Mouse (Mus musculus): ENCODE data around the gene Taf10. TPM values are rescaled to one million over a fixed set of nuclear protein-coding genes. Genes with fewer than 3 reads are reported as not detected.

The Taf10 gene
- 165 and 180 TPM in 2 replicates for polyA plus RNA-seq (2016; fragmentation: Nextera tagmentation; extraction: Ambion mirVana)

GRCm38 (mm10) chr7:105743926-105744590 lies at the start of gene Taf10:
Gene Taf10, minus strand, starts transcription at chr7:105744361.
- Histone ChIP-seq H3K4me1 (peaks cover 13% of the 10 kb centered on the region), H3K27me3 (ENCODE audit: low read depth, poor library complexity, severe bottlenecking) (no peaks in the 10 kb centered on the region), H3K4me3 (peak within 1 kb of the TSS; percentile 96), H3K9me3 (replicated peaks) (no peaks in the 10 kb centered on the region), H3K27ac (peak within 1 kb of the TSS; percentile 93), H3K36me3 (peaks cover 65% of the 10 kb centered on the region)
- WGBS: under 1% methylated on average over 66 of the region's 67 CpGs
- peak; percentile 93 for DNase-seq (ENCODE audit: low spot score)

GRCm38 (mm10) chr7:105793701-105794100 lies 49.5 kb upstream of the Taf10 start:
- no peak for DNase-seq (ENCODE audit: low spot score)
- H3K4me1 ChIP-seq: peaks cover under 1% of the 10 kb centered on the region; the same call in 1 of the 2 replicates
- no peak overlapping the region for H3K4me3 ChIP-seq
- no peaks in the 10 kb centered on the region for H3K9me3 ChIP-seq (replicated peaks)
- WGBS: 88% methylated on average over 7 of the region's 7 CpGs
- no peaks in the 10 kb centered on the region for H3K27me3 ChIP-seq (ENCODE audit: low read depth, poor library complexity, severe bottlenecking)
- no peak overlapping the region for H3K27ac ChIP-seq
- H3K36me3 ChIP-seq: no peaks in the 10 kb centered on the region

GRCm38 (mm10) chr7:105791147-105791546 lies 47.0 kb upstream of the Taf10 start:
- Histone ChIP-seq H3K4me1 (peaks cover 16% of the 10 kb centered on the region), H3K36me3 (no peaks in the 10 kb centered on the region), H3K27me3 (ENCODE audit: low read depth, poor library complexity, severe bottlenecking) (no peaks in the 10 kb centered on the region), H3K27ac (no peak overlapping the region), H3K9me3 (replicated peaks) (no peaks in the 10 kb centered on the region), H3K4me3 (no peak overlapping the region)
- DNase-seq (ENCODE audit: low spot score): no peak
- 91% methylated on average over 1 of the region's 1 CpGs for WGBS

- peaks cover 36% of the 10 kb centered on the region for H3K36me3 ChIP-seq
- H3K4me1 ChIP-seq: peaks cover 45% of the 10 kb centered on the region
- no peaks in the 10 kb centered on the region for H3K9me3 ChIP-seq (replicated peaks)
- DNase-seq (ENCODE audit: low spot score): peak; percentile 81
- peak within 1 kb of the TSS; percentile 99 for H3K27ac ChIP-seq
- WGBS: 1% methylated on average over 84 of the region's 97 CpGs
- no peaks in the 10 kb centered on the region for H3K27me3 ChIP-seq (ENCODE audit: low read depth, poor library complexity, severe bottlenecking)
- H3K4me3 ChIP-seq: peak within 1 kb of the TSS; percentile 98
Measured at GRCm38 (mm10) chr7:105787285-105788140, 43.4 kb upstream of the Taf10 start, which contains the start of gene Dchs1. Gene Dchs1, minus strand, starts transcription at chr7:105787654.

- H3K4me1 ChIP-seq: peaks cover 45% of the 10 kb centered on the region
- DNase-seq (ENCODE audit: low spot score): peak; percentile 67
- peak overlapping the region; percentile 98 for H3K4me3 ChIP-seq
- WGBS: 5% methylated on average over 19 of the region's 20 CpGs
- H3K27ac ChIP-seq: peak overlapping the region; percentile 99
- no peaks in the 10 kb centered on the region for H3K27me3 ChIP-seq (ENCODE audit: low read depth, poor library complexity, severe bottlenecking)
- peaks cover 44% of the 10 kb centered on the region for H3K36me3 ChIP-seq
- H3K9me3 ChIP-seq (replicated peaks): no peaks in the 10 kb centered on the region
Measured at GRCm38 (mm10) chr7:105786506-105787284, 42.5 kb upstream of the Taf10 start.

- WGBS: 26% methylated on average over 4 of the region's 4 CpGs
- no peaks in the 10 kb centered on the region for H3K27me3 ChIP-seq (ENCODE audit: low read depth, poor library complexity, severe bottlenecking)
- H3K4me1 ChIP-seq: peaks cover 49% of the 10 kb centered on the region
- peak overlapping the region; percentile 98; the same call in 1 of the 2 replicates for H3K4me3 ChIP-seq
- peaks cover 66% of the 10 kb centered on the region for H3K36me3 ChIP-seq
- no peak overlapping the region for H3K27ac ChIP-seq
- no peak for DNase-seq (ENCODE audit: low spot score)
- H3K9me3 ChIP-seq (replicated peaks): no peaks in the 10 kb centered on the region
Measured at GRCm38 (mm10) chr7:105784556-105784955, 40.4 kb upstream of the Taf10 start.

- 57% methylated on average over 4 of the region's 4 CpGs for WGBS
- H3K9me3 ChIP-seq (replicated peaks): no peaks in the 10 kb centered on the region
- DNase-seq (ENCODE audit: low spot score): no peak
- no peak overlapping the region; the same call in 1 of the 2 replicates for H3K4me3 ChIP-seq
- no peak overlapping the region for H3K27ac ChIP-seq
- no peaks in the 10 kb centered on the region for H3K27me3 ChIP-seq (ENCODE audit: low read depth, poor library complexity, severe bottlenecking)
- peaks cover 56% of the 10 kb centered on the region for H3K4me1 ChIP-seq
- peaks cover 73% of the 10 kb centered on the region for H3K36me3 ChIP-seq
Measured at GRCm38 (mm10) chr7:105783861-105784260, 39.7 kb upstream of the Taf10 start.

GRCm38 (mm10) chr7:105778553-105779265 lies 34.5 kb upstream of the Taf10 start:
- 24% methylated on average over 4 of the region's 4 CpGs for WGBS
- Histone ChIP-seq H3K4me1 (peaks cover 40% of the 10 kb centered on the region), H3K27ac (peak overlapping the region; percentile 93), H3K27me3 (ENCODE audit: low read depth, poor library complexity, severe bottlenecking) (no peaks in the 10 kb centered on the region), H3K36me3 (peaks cover 82% of the 10 kb centered on the region), H3K4me3 (peak overlapping the region; percentile 50), H3K9me3 (replicated peaks) (no peaks in the 10 kb centered on the region)
- no peak for DNase-seq (ENCODE audit: low spot score)

- Histone ChIP-seq H3K27ac (peak overlapping the region; percentile 93), H3K4me3 (peak overlapping the region; percentile 50), H3K4me1 (peaks cover 36% of the 10 kb centered on the region), H3K36me3 (peaks cover 82% of the 10 kb centered on the region), H3K9me3 (replicated peaks) (no peaks in the 10 kb centered on the region), H3K27me3 (ENCODE audit: low read depth, poor library complexity, severe bottlenecking) (no peaks in the 10 kb centered on the region)
- 19% methylated on average over 13 of the region's 13 CpGs for WGBS
- DNase-seq (ENCODE audit: low spot score): peak; percentile 92
Measured at GRCm38 (mm10) chr7:105777797-105778552, 33.8 kb upstream of the Taf10 start.

- Histone ChIP-seq H3K4me1 (peaks cover 36% of the 10 kb centered on the region), H3K9me3 (replicated peaks) (no peaks in the 10 kb centered on the region), H3K27ac (peak overlapping the region; percentile 93), H3K27me3 (ENCODE audit: low read depth, poor library complexity, severe bottlenecking) (no peaks in the 10 kb centered on the region), H3K36me3 (peaks cover 82% of the 10 kb centered on the region), H3K4me3 (peak overlapping the region; percentile 50)
- WGBS: 76% methylated on average over 1 of the region's 1 CpGs
- no peak for DNase-seq (ENCODE audit: low spot score)
Measured at GRCm38 (mm10) chr7:105777316-105777715, 33.2 kb upstream of the Taf10 start.

GRCm38 (mm10) chr7:105776026-105776425 lies 31.9 kb upstream of the Taf10 start:
- Histone ChIP-seq H3K27me3 (ENCODE audit: low read depth, poor library complexity, severe bottlenecking) (no peaks in the 10 kb centered on the region), H3K27ac (no peak overlapping the region), H3K9me3 (replicated peaks) (no peaks in the 10 kb centered on the region), H3K36me3 (peaks cover 82% of the 10 kb centered on the region), H3K4me3 (no peak overlapping the region), H3K4me1 (peaks cover 36% of the 10 kb centered on the region)
- 88% methylated on average over 2 of the region's 2 CpGs for WGBS
- DNase-seq (ENCODE audit: low spot score): peak; percentile 20

Measured in limb, embryonic 10.5 days (tissue).